9 mouse cellular contexts compared by ENCODE assay signal in the genomic region with DNA sequence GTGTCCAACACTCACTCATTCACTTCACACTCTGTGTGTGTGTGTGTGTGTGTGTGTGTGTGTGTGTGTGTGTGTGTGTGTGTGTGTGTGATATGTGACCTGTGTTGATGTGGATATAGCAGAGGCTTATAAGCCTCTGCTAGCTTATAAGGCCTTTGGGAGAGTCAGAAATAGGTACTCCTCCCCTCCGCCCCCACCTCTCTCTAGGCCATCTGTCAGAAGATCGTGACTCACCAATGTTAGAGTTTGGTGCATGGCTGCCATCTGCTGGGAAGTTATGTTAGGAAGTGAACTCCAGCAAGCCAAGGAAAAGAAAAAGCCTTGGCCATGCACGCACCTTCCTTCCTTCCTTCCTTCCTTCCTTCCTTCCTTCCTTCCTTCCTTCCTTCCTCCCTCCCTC. TPM values are rescaled to one million over a fixed set of nuclear protein-coding genes. Genes with fewer than 3 reads are reported as not detected.
A peak's percentile ranks its signal among the peaks of the same experiment; 100 is the strongest.
DNase-seq lines count a peak whose midpoint lies in the region; ATAC-seq and TF ChIP-seq lines count a peak whose summit lies in the region.
"Had no signal": no experiment of that assay in that cellular context is flagged by ENCODE, and none has a peak within 500 bp of the region (broad histone marks: within the 10 kb centered on the region; RNA-seq: fewer than 3 reads in every experiment).

No protein-coding gene starts in this region.

- 20% methylated on average over 3 of the region's 3 CpGs for WGBS in kidney, embryonic 16.5 days
- WGBS in liver, postnatal 0 days (ENCODE audit: insufficient replicate concordance) = 4% methylated on average over 3 of the region's 3 CpGs

- ATAC-seq in kidney, embryonic 16.5 days (ENCODE audit: low FRiP score, low TSS enrichment) = peak; percentile 49; the same call in 1 of the 2 replicates
- no peak for ATAC-seq in liver, postnatal 0 days

- H3K27ac ChIP-seq in kidney, embryonic 16.5 days (ENCODE audit: low read length) = no peak overlapping the region
- H3K27ac ChIP-seq in liver, postnatal 0 days (ENCODE audit: low read depth) = no peak overlapping the region
- H3K27ac ChIP-seq: embryonic facial prominence, embryonic 12.5 days had no signal

- no peak overlapping the region for H3K4me3 ChIP-seq in kidney, embryonic 16.5 days (ENCODE audit: low read length)
- no peak overlapping the region for H3K4me3 ChIP-seq in liver, postnatal 0 days (ENCODE audit: low read depth, low read length)
- H3K4me3 ChIP-seq: embryonic facial prominence, embryonic 12.5 days had no signal

- H3K9ac ChIP-seq in kidney, embryonic 16.5 days (replicated peaks; ENCODE audit: low read length) = no peak overlapping the region
- H3K9ac ChIP-seq in liver, postnatal 0 days (replicated peaks) = no peak overlapping the region
- H3K9ac ChIP-seq: embryonic facial prominence, embryonic 12.5 days had no signal

- no peaks in the 10 kb centered on the region for H3K4me1 ChIP-seq in kidney, embryonic 16.5 days (ENCODE audit: insufficient read depth, low read length)
- H3K4me1 ChIP-seq in liver, postnatal 0 days (ENCODE audit: insufficient read depth) = no peaks in the 10 kb centered on the region
- H3K4me1 ChIP-seq: embryonic facial prominence, embryonic 12.5 days had no signal

- peak; percentile 73 for TF ChIP-seq CTCF in liver, postnatal 0 days (IDR thresholded peaks at IDR 0.05; ENCODE audit: low read depth)

- no peaks in the 10 kb centered on the region for H3K9me3 ChIP-seq in kidney, embryonic 16.5 days (ENCODE audit: low read length)
- H3K9me3 ChIP-seq in liver, postnatal 0 days (ENCODE audit: low read length) = no peaks in the 10 kb centered on the region
- H3K9me3 ChIP-seq: embryonic facial prominence, embryonic 12.5 days had no signal

- peaks cover 13% of the 10 kb centered on the region for H3K27me3 ChIP-seq in kidney, embryonic 16.5 days (ENCODE audit: insufficient read depth, low read length)
- H3K27me3 ChIP-seq in liver, postnatal 0 days (ENCODE audit: insufficient read depth, low read length) = no peaks in the 10 kb centered on the region

- H3K4me2 ChIP-seq in kidney, embryonic 16.5 days (replicated peaks; ENCODE audit: low read depth, low read length) = no peak overlapping the region
- H3K4me2 ChIP-seq in liver, postnatal 0 days (ENCODE audit: low read depth, low read length) = no peak overlapping the region
- H3K4me2 ChIP-seq: embryonic facial prominence, embryonic 12.5 days had no signal

- H3K36me3 ChIP-seq in kidney, embryonic 16.5 days (ENCODE audit: insufficient read depth, low read length) = no peaks in the 10 kb centered on the region
- H3K36me3 ChIP-seq in liver, postnatal 0 days (replicated peaks; ENCODE audit: insufficient read depth, low read length) = peaks cover 2% of the 10 kb centered on the region; the same call in 1 of the 2 replicates

- TF ChIP-seq EP300 in liver, postnatal 0 days (IDR thresholded peaks at IDR 0.05; ENCODE audit: low read depth) = no peak

- peak; percentile 66 for DNase-seq in urinary bladder, postnatal 14 days (ENCODE audit: low spot score)
- no peak for DNase-seq in urinary bladder, adult 2 months (ENCODE audit: low spot score)
- DNase-seq in cerebellum, adult 11 months = peak; percentile 88
- DNase-seq in frontal cortex, postnatal 14 days (ENCODE audit: low spot score in 2 of 2) = peak; percentile 75
- peak; percentile 61 for DNase-seq in liver, postnatal 0 days
- DNase-seq in retina, adult 2 months (ENCODE audit: low read depth, low spot score) = peak; percentile 67
- DNase-seq in yolk sac, embryonic 10.5 days (ENCODE audit: low spot score) = peak; percentile 24

RNA-seq across cellular contexts. Expression of gene Nfkbid, which starts 10.3 kb away (rescaled TPM):
- 1.8 and 2.0 TPM in 2 replicates for polyA plus RNA-seq in urinary bladder, adult 2 months (2012; rRNA removed)
- 1.6 and 2.0 TPM in 2 replicates for polyA plus RNA-seq in kidney, embryonic 16.5 days (2015; fragmentation: Nextera tagmentation; extraction: Ambion mirVana)
- polyA plus RNA-seq in liver, postnatal 0 days (2015; fragmentation: Nextera tagmentation; extraction: Ambion mirVana) = 1.7 and 2.3 TPM in 2 replicates

RNA-seq across cellular contexts. Expression of gene Hcst, which starts 12.1 kb away (rescaled TPM):
- 3.3 and 3.8 TPM in 2 replicates for polyA plus RNA-seq in urinary bladder, adult 2 months (2012; rRNA removed)
- polyA plus RNA-seq in kidney, embryonic 16.5 days (2015; fragmentation: Nextera tagmentation; extraction: Ambion mirVana) = 0.63 and 0.84 TPM in 2 replicates
- polyA plus RNA-seq in liver, postnatal 0 days (2015; fragmentation: Nextera tagmentation; extraction: Ambion mirVana) = 17.4 and 17.6 TPM in 2 replicates

RNA-seq across cellular contexts. Expression of gene Aplp1, which starts 13.5 kb away (rescaled TPM):
- polyA plus RNA-seq in urinary bladder, adult 2 months (2012; rRNA removed) = 4.2 and 4.5 TPM in 2 replicates
- 27.9 and 31.5 TPM in 2 replicates for polyA plus RNA-seq in kidney, embryonic 16.5 days (2015; fragmentation: Nextera tagmentation; extraction: Ambion mirVana)
- 1.2 and 1.6 TPM in 2 replicates for polyA plus RNA-seq in liver, postnatal 0 days (2015; fragmentation: Nextera tagmentation; extraction: Ambion mirVana)

RNA-seq across cellular contexts. Expression of gene Tyrobp, which starts 18.2 kb away (rescaled TPM):
- polyA plus RNA-seq in urinary bladder, adult 2 months (2012; rRNA removed) = 85.1 and 117 TPM in 2 replicates
- 29.3 and 31.4 TPM in 2 replicates for polyA plus RNA-seq in kidney, embryonic 16.5 days (2015; fragmentation: Nextera tagmentation; extraction: Ambion mirVana)
- 221 and 231 TPM in 2 replicates for polyA plus RNA-seq in liver, postnatal 0 days (2015; fragmentation: Nextera tagmentation; extraction: Ambion mirVana)

RNA-seq across cellular contexts. Expression of gene Kirrel2, which starts 25.7 kb away (rescaled TPM):
- not detected in 2 replicates for polyA plus RNA-seq in urinary bladder, adult 2 months (2012; rRNA removed)
- 0.78 and 1.1 TPM in 2 replicates for polyA plus RNA-seq in kidney, embryonic 16.5 days (2015; fragmentation: Nextera tagmentation; extraction: Ambion mirVana)
- polyA plus RNA-seq in liver, postnatal 0 days (2015; fragmentation: Nextera tagmentation; extraction: Ambion mirVana) = 0.05 TPM in 1 of 2 replicates, not detected in the other
